ENCODE assay signal across 8 mouse cellular contexts in the genomic region with DNA sequence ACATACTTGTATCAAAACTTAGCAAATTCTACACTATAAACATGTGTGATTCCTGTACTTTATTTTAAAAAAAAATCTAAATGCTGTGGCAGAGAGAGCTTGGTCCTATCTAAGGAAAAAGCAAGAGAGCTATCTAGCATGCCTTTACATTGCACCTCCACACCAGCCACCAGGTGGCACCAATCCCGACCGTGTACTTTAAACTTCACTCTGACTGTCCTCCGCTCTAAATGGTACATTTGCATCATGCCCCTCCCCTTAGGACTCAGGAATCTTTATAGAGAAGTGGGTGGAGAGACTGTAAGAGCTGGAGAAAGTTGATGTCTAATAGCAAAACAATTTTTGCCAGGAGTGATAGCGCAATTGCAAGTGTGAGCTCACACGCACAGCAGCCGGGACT. TPM values are rescaled to one million over a fixed set of nuclear protein-coding genes. Genes with fewer than 3 reads are reported as not detected.
DNase-seq lines count a peak whose midpoint lies in the region; ATAC-seq and TF ChIP-seq lines count a peak whose summit lies in the region.

No protein-coding gene starts in this region.

- peak; percentile 85 for TF ChIP-seq CTCF in Patski (IDR thresholded peaks at IDR 0.05)

- H3K9me3 ChIP-seq in intestine, embryonic 14.5 days (ENCODE audit: control insufficient read depth, low read length), result no peaks in the 10 kb centered on the region
- H3K9me3 ChIP-seq in limb, embryonic 10.5 days (replicated peaks), result no peaks in the 10 kb centered on the region
- H3K9me3 ChIP-seq in neural tube, embryonic 13.5 days, result no peaks in the 10 kb centered on the region

- H3K27me3 ChIP-seq in Patski, result peaks cover 15% of the 10 kb centered on the region
- H3K27me3 ChIP-seq in intestine, embryonic 14.5 days (replicated peaks; ENCODE audit: control insufficient read depth, insufficient read depth, low read length), result no peaks in the 10 kb centered on the region
- no peaks in the 10 kb centered on the region for H3K27me3 ChIP-seq in limb, embryonic 10.5 days (ENCODE audit: low read depth, poor library complexity, severe bottlenecking)
- no peaks in the 10 kb centered on the region for H3K27me3 ChIP-seq in neural tube, embryonic 13.5 days

- no peak overlapping the region for H3K4me3 ChIP-seq in intestine, embryonic 14.5 days (ENCODE audit: low read depth, low read length)
- no peak overlapping the region for H3K4me3 ChIP-seq in limb, embryonic 10.5 days
- H3K4me3 ChIP-seq in neural tube, embryonic 13.5 days, result no peak overlapping the region

- no peak overlapping the region for H3K9ac ChIP-seq in intestine, embryonic 14.5 days (ENCODE audit: low read length)
- no peak overlapping the region for H3K9ac ChIP-seq in neural tube, embryonic 13.5 days

- peak; percentile 52 for DNase-seq in layer of hippocampus, adult 11-12 months (ENCODE audit: low spot score)
- DNase-seq in layer of hippocampus, adult 9-11 months, result no peak
- DNase-seq in Patski (ENCODE audit: low read depth, low spot score), result peak; percentile 4
- peak; percentile 84 for DNase-seq in embryo, embryonic 10.5 days (ENCODE audit: low spot score)
- DNase-seq in intestine, embryonic 14.5 days (ENCODE audit: low spot score), result peak; percentile 76
- peak; percentile 71 for DNase-seq in limb, embryonic 10.5 days (ENCODE audit: low spot score)
- DNase-seq in gastrocnemius, adult 8-10 months (ENCODE audit: low spot score in 2 of 2), result no peak

- no peak overlapping the region for H3K4me2 ChIP-seq in intestine, embryonic 14.5 days (ENCODE audit: low read length)
- no peak overlapping the region for H3K4me2 ChIP-seq in neural tube, embryonic 13.5 days

- H3K4me1 ChIP-seq in intestine, embryonic 14.5 days (replicated peaks; ENCODE audit: control insufficient read depth, insufficient read depth, low read length), result no peaks in the 10 kb centered on the region
- H3K4me1 ChIP-seq in limb, embryonic 10.5 days, result no peaks in the 10 kb centered on the region
- no peaks in the 10 kb centered on the region for H3K4me1 ChIP-seq in neural tube, embryonic 13.5 days (replicated peaks)

- CTCF ChIA-PET in Patski (lab: Charles Lee), result interaction anchor here (0.6 to 2.4 kb wide), 9 partner anchors 8 to 104 kb away, joined by 3 to 20 read pairs (median 4); a partner anchor contains a TSS

- in situ Hi-C loops in Patski (cut with MboI; ENCODE audit: low pct_unique_long_range_greater_than_20kb), result loop anchor here (5.0 to 10.0 kb wide), 3 partner anchors 99 to 839 kb away; a partner anchor contains a TSS

- no peaks in the 10 kb centered on the region for H3K36me3 ChIP-seq in intestine, embryonic 14.5 days (ENCODE audit: control insufficient read depth, insufficient read depth, low read length)
- no peaks in the 10 kb centered on the region for H3K36me3 ChIP-seq in limb, embryonic 10.5 days
- H3K36me3 ChIP-seq in neural tube, embryonic 13.5 days, result no peaks in the 10 kb centered on the region

- WGBS in intestine, embryonic 14.5 days, result 29% methylated on average over 6 of the region's 6 CpGs
- 37% methylated on average over 6 of the region's 6 CpGs for WGBS in limb, embryonic 10.5 days
- 37% methylated on average over 6 of the region's 6 CpGs for WGBS in neural tube, embryonic 13.5 days

- no peak overlapping the region for H3K27ac ChIP-seq in intestine, embryonic 14.5 days (ENCODE audit: low read depth)
- H3K27ac ChIP-seq in limb, embryonic 10.5 days, result no peak overlapping the region
- no peak overlapping the region for H3K27ac ChIP-seq in neural tube, embryonic 13.5 days (replicated peaks)

- POLR2A ChIA-PET in Patski (lab: Charles Lee), result no interaction called here

- no peak for ATAC-seq in Patski
- peak; percentile 47; the same call in 1 of the 2 replicates for ATAC-seq in intestine, embryonic 14.5 days (replicated peaks; ENCODE audit: low FRiP score, low TSS enrichment, low read depth)
- 0 out of 2 replicates have a peak, but pooled peaks have one; percentile 32 for ATAC-seq in neural tube, embryonic 13.5 days (ENCODE audit: low read depth)

RNA-seq across cellular contexts. Expression of a gene that starts 11.4 kb away (rescaled TPM):
- 157 TPM for polyA plus RNA-seq in Patski (2021)
- 354 and 422 TPM in 2 replicates for polyA plus RNA-seq in intestine, embryonic 14.5 days (2014; fragmentation: Nextera tagmentation; extraction: Ambion mirVana)
- polyA plus RNA-seq in limb, embryonic 10.5 days (2016; fragmentation: Nextera tagmentation; extraction: Ambion mirVana), result 194 and 254 TPM in 2 replicates
- polyA plus RNA-seq in neural tube, embryonic 13.5 days (2015; fragmentation: Nextera tagmentation; extraction: Ambion mirVana), result 167 and 207 TPM in 2 replicates
- 100 to 1,000 TPM; 487 to 681 (median 590) TPM for total RNA-seq in gastrocnemius, adult 8-10 months (2022)

Comparison
In these comparisons a context has a peak if more than half of its experiments do, and no peak if none do; other contexts are left out.
1. DNase-seq: peak in layer of hippocampus, adult 11-12 months (single experiment), Patski (single experiment), embryo, embryonic 10.5 days (single experiment), intestine, embryonic 14.5 days (single experiment) and limb, embryonic 10.5 days (single experiment); none in layer of hippocampus, adult 9-11 months (single experiment) and gastrocnemius, adult 8-10 months (0 of 2).